Mouse (Mus musculus) CH12.LX (cell line): Measurements from ENCODE around the gene Pcdh7. TPM values are rescaled to one million over a fixed set of nuclear protein-coding genes. Genes with fewer than 3 reads are reported as not detected.

Source experiments
- DNase-seq: peaks from one replicate; pipeline ENCODE4 v3.0.0-alpha.2; 2013; ENCODE audit errors: extremely low read depth
- H3K27ac ChIP-seq: 2 replicates; pipeline ENCODE4 v1.5.1; 2012; ENCODE audit warnings: low read depth, mild to moderate bottlenecking, control low read depth, moderate library complexity; ENCODE audit not compliant: insufficient read depth
- H3K27me3 ChIP-seq: replicated peaks from 2 replicates; pipeline ENCODE3; 2012; ENCODE audit warnings: inconsistent platforms
- H3K36me3 ChIP-seq, 2 experiments: replicated peaks in 1 of 2; 2 replicates each; pipeline versions ENCODE3 to v1.6.1; 2012; ENCODE audit warnings: inconsistent platforms in 1 of 2, low read length in 1 of 2, mild to moderate bottlenecking in 1 of 2, mixed read lengths in 1 of 2, moderate library complexity in 1 of 2; ENCODE audit not compliant: control insufficient read depth in 1 of 2, insufficient read depth in 1 of 2
- H3K4me1 ChIP-seq, 2 experiments: 2 replicates each; pipeline ENCODE4 v1.6.1; 2012; ENCODE audit warnings: inconsistent platforms in 1 of 2, moderate library complexity in 1 of 2; ENCODE audit not compliant: insufficient read depth in 2 of 2, control insufficient read depth in 1 of 2
- H3K4me2 ChIP-seq: 2 replicates; pipeline ENCODE4 v1.6.1; 2012; ENCODE audit warnings: low read depth, mild to moderate bottlenecking, control low read depth; ENCODE audit not compliant: poor library complexity, insufficient read depth, severe bottlenecking
- H3K4me3 ChIP-seq, 3 experiments: fragments of 150-350 bp in 1 of 3; sonication (generic) in 1 of 3; replicated peaks in 1 of 3; 2 replicates each; pipeline versions ENCODE3 to v1.5.1; 2011 to 2012; ENCODE audit warnings: low read depth in 2 of 3, low read length in 2 of 3, mild to moderate bottlenecking in 2 of 3, moderate library complexity in 2 of 3, control low read depth in 1 of 3, improper control_type of control experiment in 1 of 3, inconsistent platforms in 1 of 3, mixed read lengths in 1 of 3; ENCODE audit not compliant: poor library complexity in 1 of 3
- H3K79me2 ChIP-seq: replicated peaks from 2 replicates; pipeline ENCODE4 v1.6.1; 2012; ENCODE audit warnings: mild to moderate bottlenecking, moderate library complexity; ENCODE audit not compliant: control insufficient read depth, poor library complexity, insufficient read depth, severe bottlenecking; ENCODE audit errors: extremely low read depth
- H3K9ac ChIP-seq: 2 replicates; pipeline ENCODE4 v1.6.1; 2012; ENCODE audit warnings: low read depth, mild to moderate bottlenecking, control low read depth, moderate library complexity; ENCODE audit not compliant: insufficient read depth
- H3K9me3 ChIP-seq: replicated peaks from 2 replicates; pipeline ENCODE3; 2012; ENCODE audit warnings: low read length, inconsistent platforms, mixed read lengths
- CHD1 ChIP-seq: IDR thresholded peaks from 2 replicates; pipeline ENCODE4 v1.6.1; 2012; ENCODE audit warnings: low read depth, low read length, improper control_type of control experiment, inconsistent platforms
- ELF1 ChIP-seq: IDR thresholded peaks from 2 replicates; pipeline ENCODE4 v1.6.1; 2014; ENCODE audit warnings: low read depth, mild to moderate bottlenecking, inconsistent platforms, low read length, improper control_type of control experiment
- KAT2A ChIP-seq: IDR thresholded peaks from 2 replicates; pipeline ENCODE4 v1.6.1; 2012; ENCODE audit warnings: low read length, improper control_type of control experiment, inconsistent platforms; ENCODE audit not compliant: insufficient replicate concordance
- MEF2A ChIP-seq: IDR thresholded peaks from 2 replicates; pipeline ENCODE4 v1.6.1; 2014; ENCODE audit warnings: low read depth, mild to moderate bottlenecking, inconsistent platforms, low read length, improper control_type of control experiment, borderline replicate concordance
- MXI1 ChIP-seq: IDR thresholded peaks from 2 replicates; pipeline ENCODE4 v1.6.1; 2011; ENCODE audit warnings: mild to moderate bottlenecking, low read depth, low read length, improper control_type of control experiment
- NELFE ChIP-seq: IDR thresholded peaks from 2 replicates; pipeline ENCODE4 v1.6.1; 2011; ENCODE audit warnings: low read depth, low read length, improper control_type of control experiment
- NRF1 ChIP-seq: IDR thresholded peaks from 2 replicates; pipeline ENCODE4 v1.6.1; 2014; ENCODE audit warnings: low read depth, mild to moderate bottlenecking, inconsistent platforms, low read length, improper control_type of control experiment, moderate library complexity
- POLR2A ChIP-seq: IDR thresholded peaks from 2 replicates; pipeline ENCODE4 v1.6.1; 2011; ENCODE audit warnings: low read depth, mild to moderate bottlenecking, improper control_type of control experiment, low read length
- RAD21 ChIP-seq: IDR thresholded peaks from 2 replicates; pipeline ENCODE4 v1.6.1; 2011; ENCODE audit warnings: low read depth, mild to moderate bottlenecking, low read length, improper control_type of control experiment, moderate library complexity
- SMC3 ChIP-seq: IDR thresholded peaks from 2 replicates; pipeline ENCODE4 v1.6.1; 2011; ENCODE audit warnings: low read depth, low read length, improper control_type of control experiment
- UBTF ChIP-seq: IDR thresholded peaks from 2 replicates; pipeline ENCODE4 v1.6.1; 2012; ENCODE audit warnings: low read depth, mild to moderate bottlenecking, inconsistent platforms, low read length, improper control_type of control experiment, moderate library complexity
- ZKSCAN1 ChIP-seq: IDR thresholded peaks from 2 replicates; pipeline ENCODE4 v1.6.1; 2012; ENCODE audit warnings: low read depth, inconsistent platforms, low read length, improper control_type of control experiment, borderline replicate concordance
- dilution Hi-C: fragments of 300-500 bp; cut with MboI; formaldehyde crosslinking; loops from 2 replicates; pipeline ENCODE4 v1.14.3; 2020; ENCODE audit warnings: low sequenced_read_pairs; ENCODE audit not compliant: extremely low pct_unique_long_range_greater_than_20kb, extremely low pct_ligation_motif_present
- in situ Hi-C: fragments of 300-500 bp; cut with MboI; formaldehyde crosslinking; loops from 3 replicates; pipeline ENCODE4 v1.14.3; 2019; ENCODE audit warnings: low sequenced_read_pairs, low pct_ligation_motif_present, low pct_unique_long_range_greater_than_20kb, mixed read lengths
- polyA plus RNA-seq: library from polyadenylated mRNA; unstranded; fragments of >175 nt; gene quantifications from 2 replicates; pipeline ENCODE4 v1.2.1, GENCODE M21; 2012; ENCODE audit warnings: low read depth; ENCODE audit not compliant: insufficient read length
- total RNA-seq, 2 experiments: library from RNA; depleted of rRNA; stranded (reverse); fragments of 300-350 nt in 1 of 2; fragments of >200 nt in 1 of 2; gene quantifications; 2 replicates each; pipeline ENCODE4 v1.2.3; 2012 to 2014

The Pcdh7 gene
- total and polyA plus RNA-seq, 3 experiments: not detected

DNA sequence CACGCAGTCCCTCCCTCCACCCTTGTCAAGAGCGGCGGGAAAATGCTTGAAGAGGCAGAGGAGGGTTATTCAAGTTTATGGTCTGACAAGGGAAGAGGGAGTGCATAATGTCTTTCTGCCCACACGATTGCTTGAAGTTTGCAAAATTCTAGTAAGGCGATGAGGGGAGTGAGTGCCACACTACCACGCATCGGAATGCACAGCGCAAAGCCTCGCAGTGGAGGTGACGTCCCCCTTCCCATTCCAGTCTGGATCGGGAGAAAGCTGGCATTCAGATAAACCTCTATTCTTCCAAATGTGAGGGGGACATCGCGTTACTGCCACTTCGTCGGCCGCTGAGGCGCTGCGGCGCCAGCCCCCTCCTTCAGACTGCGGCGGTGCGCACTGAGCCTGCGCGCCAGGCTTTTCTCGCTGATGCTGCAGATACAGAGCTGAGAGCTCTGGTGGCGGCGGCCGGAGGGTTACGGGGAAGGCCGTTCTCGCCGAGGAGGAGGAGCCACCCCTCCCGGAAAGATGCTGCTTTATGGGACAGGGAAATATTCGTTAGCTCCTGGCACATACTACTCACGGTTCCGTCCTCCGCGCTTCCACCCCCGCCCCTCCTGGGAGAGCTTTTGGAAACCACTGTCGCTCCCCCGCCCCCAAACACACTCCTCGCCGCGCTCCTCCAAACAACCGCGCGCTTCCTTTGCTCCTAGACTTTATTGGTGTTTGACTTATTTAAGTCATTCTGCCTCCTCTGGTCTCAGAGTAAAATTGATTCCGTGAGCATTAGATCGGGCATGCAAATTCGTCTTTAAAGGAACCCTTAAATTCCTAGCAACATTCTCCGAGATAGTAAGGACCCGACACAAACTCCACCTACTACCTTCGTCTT, 2.0 kb upstream of the Pcdh7 start:
- Histone ChIP-seq H3K4me1 (no peaks in the 10 kb centered on the region), H3K27me3 (no peaks in the 10 kb centered on the region), H3K27ac (no peak overlapping the region), H3K36me3 (no peaks in the 10 kb centered on the region), H3K9ac (no peak overlapping the region), H3K4me3 (no peak overlapping the region), H3K4me2 (no peak overlapping the region), H3K79me2 (no peaks in the 10 kb centered on the region), H3K9me3 (peaks cover 59% of the 10 kb centered on the region)
- TF ChIP-seq UBTF (no peak), MEF2A (no peak), POLR2A (no peak)
- dilution Hi-C loops: no loop called here
- DNase-seq: no peak
- in situ Hi-C loops: no loop called here

DNA sequence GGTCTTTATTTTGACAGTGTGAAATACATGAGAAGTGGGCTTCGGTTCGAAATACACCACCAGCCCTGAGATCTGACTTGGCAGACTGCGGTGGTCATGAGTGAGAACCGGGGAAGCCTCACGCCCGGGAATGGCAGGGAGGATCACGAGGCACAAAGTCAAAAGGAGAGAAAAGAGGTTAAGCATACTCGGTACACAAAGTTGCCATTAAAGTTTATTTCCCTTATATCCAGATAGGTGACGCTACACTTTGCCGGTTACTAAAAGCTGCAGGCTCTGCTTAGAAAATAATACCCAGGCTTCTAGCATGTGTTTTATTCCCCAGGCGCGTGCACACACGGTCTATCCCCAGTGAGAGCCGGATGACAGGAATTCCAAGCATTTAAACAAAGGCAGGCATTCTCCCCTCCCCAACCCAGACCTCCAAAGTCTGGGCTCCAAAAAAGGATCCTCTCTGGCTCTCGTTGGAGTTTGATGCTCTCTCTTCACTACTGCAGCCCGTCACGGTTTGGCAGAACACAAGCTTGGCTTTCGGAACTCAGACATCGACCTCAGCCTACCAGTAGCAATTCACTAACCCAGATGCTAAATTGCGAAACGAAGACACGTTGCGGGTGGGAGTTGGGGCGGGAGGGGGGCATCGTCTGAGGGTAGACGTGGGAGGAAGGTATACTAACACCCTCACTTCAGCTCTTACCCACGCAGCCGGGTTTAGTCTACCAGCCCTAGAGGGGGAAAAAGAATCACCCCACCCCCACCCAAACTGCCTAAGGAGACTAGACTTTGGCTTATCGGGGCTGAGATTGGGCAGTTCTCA, 1.1 kb upstream of the Pcdh7 start:
- H3K9me3 ChIP-seq: peaks cover 65% of the 10 kb centered on the region
- H3K79me2 ChIP-seq: no peaks in the 10 kb centered on the region
- H3K4me3 ChIP-seq: no peak overlapping the region
- in situ Hi-C loops (no loop called here), dilution Hi-C loops (no loop called here)
- no peaks in the 10 kb centered on the region for H3K36me3 ChIP-seq
- H3K4me1 ChIP-seq: no peaks in the 10 kb centered on the region
- TF ChIP-seq MXI1 (no peak), NRF1 (no peak), ELF1 (no peak), CHD1 (no peak), RAD21 (no peak), ZKSCAN1 (no peak), SMC3 (no peak), KAT2A (no peak), NELFE (no peak)
- H3K27me3 ChIP-seq: no peaks in the 10 kb centered on the region
- H3K9ac ChIP-seq: no peak overlapping the region
- DNase-seq: no peak
- no peak overlapping the region for H3K4me2 ChIP-seq
- H3K27ac ChIP-seq: no peak overlapping the region
